Mouse (Mus musculus) lung, embryonic 16.5 days (tissue): ENCODE results near the gene Camk1g. TPM values are rescaled to one million over a fixed set of nuclear protein-coding genes. Genes with fewer than 3 reads are reported as not detected.

Experiments used
- ATAC-seq: fragments of 200-750 bp; cut with Nextera tagmentation; 2 replicates; pipeline ENCODE4 v1.8.0; 2017; ENCODE audit warnings: low read depth, mild to moderate bottlenecking, moderate library complexity
- H3K27ac ChIP-seq: fragments of 300-500 bp; sonication (generic); 2 replicates; pipeline ENCODE4 v1.5.1; 2014; ENCODE audit warnings: mild to moderate bottlenecking, control low read depth, low read length
- H3K27me3 ChIP-seq: fragments of 300-500 bp; sonication (generic); 2 replicates; pipeline ENCODE4 v1.6.1; 2014; ENCODE audit warnings: low read depth, low read length, mixed read lengths; ENCODE audit not compliant: control insufficient read depth, insufficient read depth
- H3K36me3 ChIP-seq: fragments of 300-500 bp; sonication (generic); 2 replicates; pipeline ENCODE4 v1.6.1; 2014; ENCODE audit warnings: low read length; ENCODE audit not compliant: control insufficient read depth, insufficient read depth
- H3K4me1 ChIP-seq: fragments of 300-500 bp; sonication (generic); replicated peaks from 2 replicates; pipeline ENCODE4 v1.6.1; 2014; ENCODE audit warnings: low read length, mixed read lengths; ENCODE audit not compliant: control insufficient read depth, insufficient read depth
- H3K4me2 ChIP-seq: fragments of 300-500 bp; sonication (generic); 2 replicates; pipeline ENCODE4 v1.6.1; 2014; ENCODE audit warnings: low read depth, low read length, control low read depth
- H3K4me3 ChIP-seq: fragments of 300-500 bp; sonication (generic); 2 replicates; pipeline ENCODE4 v1.5.1; 2014; ENCODE audit warnings: mild to moderate bottlenecking, low read length, control low read depth
- H3K9ac ChIP-seq: fragments of 300-500 bp; sonication (generic); 2 replicates; pipeline ENCODE4 v1.6.1; 2014; ENCODE audit warnings: low read length, control low read depth
- H3K9me3 ChIP-seq: fragments of 300-500 bp; sonication (generic); 2 replicates; pipeline ENCODE4 v1.6.1; 2016; ENCODE audit warnings: low read length; ENCODE audit not compliant: control insufficient read depth
- WGBS: fragments of 180-500 bp; shearing (Covaris S2); extraction: QIAGEN DNeasy Blood & Tissue Kit; methylation state at CpG from one replicate; pipeline ENCODE4 v1.1.7; 2014; 5-methylcytosine and 5-hydroxymethylcytosine counted together
- polyA plus RNA-seq: library from polyadenylated mRNA; unstranded; fragments of >200 nt; fragmentation: Nextera tagmentation; extraction: Ambion mirVana; gene quantifications from 2 replicates; pipeline ENCODE4 v1.2.1, GENCODE M21; 2015

The Camk1g gene
- polyA plus RNA-seq, 1 experiment from 2014 or later: 43.2 TPM

- Histone ChIP-seq H3K36me3 (no peaks in the 10 kb centered on the region), H3K27me3 (no peaks in the 10 kb centered on the region), H3K9me3 (no peaks in the 10 kb centered on the region), H3K9ac (no peak overlapping the region), H3K4me3 (no peak overlapping the region), H3K27ac (no peak overlapping the region), H3K4me1 (no peaks in the 10 kb centered on the region), H3K4me2 (no peak overlapping the region)
- peak; percentile 8; the same call in 1 of the 2 replicates for ATAC-seq
- WGBS: 74% methylated on average over 7 of the region's 7 CpGs
Observed at GRCm38 (mm10) chr1:193330626-193331025, 39.5 kb downstream of the Camk1g start.

GRCm38 (mm10) chr1:193330172-193330571, 39.9 kb downstream of the Camk1g start:
- no peak overlapping the region for H3K9ac ChIP-seq
- ATAC-seq: peak; percentile 63
- H3K9me3 ChIP-seq: no peaks in the 10 kb centered on the region
- no peaks in the 10 kb centered on the region for H3K4me1 ChIP-seq
- 45% methylated on average over 10 of the region's 10 CpGs for WGBS
- H3K4me3 ChIP-seq: no peak overlapping the region
- H3K27me3 ChIP-seq: no peaks in the 10 kb centered on the region
- H3K4me2 ChIP-seq: no peak overlapping the region
- H3K27ac ChIP-seq: no peak overlapping the region
- no peaks in the 10 kb centered on the region for H3K36me3 ChIP-seq

GRCm38 (mm10) chr1:193329557-193329956, 40.5 kb downstream of the Camk1g start:
- no peaks in the 10 kb centered on the region for H3K27me3 ChIP-seq
- 74% methylated on average over 9 of the region's 9 CpGs for WGBS
- no peak overlapping the region for H3K27ac ChIP-seq
- no peak for ATAC-seq
- H3K4me3 ChIP-seq: no peak overlapping the region
- H3K9ac ChIP-seq: no peak overlapping the region
- no peaks in the 10 kb centered on the region for H3K36me3 ChIP-seq
- H3K9me3 ChIP-seq: no peaks in the 10 kb centered on the region
- H3K4me2 ChIP-seq: no peak overlapping the region
- H3K4me1 ChIP-seq: no peaks in the 10 kb centered on the region

- Histone ChIP-seq H3K27ac (no peak overlapping the region), H3K27me3 (no peaks in the 10 kb centered on the region), H3K9me3 (no peaks in the 10 kb centered on the region), H3K9ac (no peak overlapping the region), H3K4me2 (no peak overlapping the region), H3K4me1 (no peaks in the 10 kb centered on the region), H3K36me3 (no peaks in the 10 kb centered on the region), H3K4me3 (no peak overlapping the region)
- ATAC-seq: no peak
- WGBS: 67% methylated on average over 5 of the region's 5 CpGs
Observed at GRCm38 (mm10) chr1:193327686-193328085, 42.4 kb downstream of the Camk1g start.

GRCm38 (mm10) chr1:193327216-193327615, 42.9 kb downstream of the Camk1g start:
- no peaks in the 10 kb centered on the region for H3K27me3 ChIP-seq
- no peak overlapping the region for H3K4me2 ChIP-seq
- H3K27ac ChIP-seq: no peak overlapping the region
- H3K36me3 ChIP-seq: no peaks in the 10 kb centered on the region
- H3K4me3 ChIP-seq: no peak overlapping the region
- H3K9me3 ChIP-seq: no peaks in the 10 kb centered on the region
- H3K4me1 ChIP-seq: no peaks in the 10 kb centered on the region; the same call in 1 of the 2 replicates
- H3K9ac ChIP-seq: no peak overlapping the region
- 79% methylated on average over 1 of the region's 1 CpGs for WGBS
- ATAC-seq: no peak

GRCm38 (mm10) chr1:193326456-193327145, 43.5 kb downstream of the Camk1g start:
- Histone ChIP-seq H3K4me1 (no peaks in the 10 kb centered on the region; the same call in 1 of the 2 replicates), H3K4me3 (no peak overlapping the region), H3K9ac (no peak overlapping the region), H3K27ac (no peak overlapping the region), H3K36me3 (no peaks in the 10 kb centered on the region), H3K27me3 (no peaks in the 10 kb centered on the region), H3K9me3 (no peaks in the 10 kb centered on the region), H3K4me2 (no peak overlapping the region)
- whole genome bisulfite sequencing: 57% methylated on average over 7 of the region's 7 CpGs
- ATAC-seq: peak; percentile 27; the same call in 1 of the 2 replicates

- Histone ChIP-seq H3K9ac (no peak overlapping the region), H3K36me3 (no peaks in the 10 kb centered on the region), H3K4me2 (no peak overlapping the region), H3K27me3 (no peaks in the 10 kb centered on the region), H3K9me3 (no peaks in the 10 kb centered on the region), H3K27ac (no peak overlapping the region), H3K4me1 (no peaks in the 10 kb centered on the region; the same call in 1 of the 2 replicates), H3K4me3 (no peak overlapping the region)
- WGBS: 91% methylated on average over 6 of the region's 6 CpGs
- ATAC-seq: no peak
Observed at GRCm38 (mm10) chr1:193325891-193326290, 44.2 kb downstream of the Camk1g start.

- H3K4me1 ChIP-seq: no peaks in the 10 kb centered on the region; the same call in 1 of the 2 replicates
- no peak for ATAC-seq
- H3K9me3 ChIP-seq: no peaks in the 10 kb centered on the region
- no peak overlapping the region for H3K27ac ChIP-seq
- H3K4me3 ChIP-seq: no peak overlapping the region
- 40% methylated on average over 2 of the region's 2 CpGs for WGBS
- no peak overlapping the region for H3K9ac ChIP-seq
- no peak overlapping the region for H3K4me2 ChIP-seq
- no peaks in the 10 kb centered on the region for H3K36me3 ChIP-seq
- H3K27me3 ChIP-seq: no peaks in the 10 kb centered on the region
Observed at GRCm38 (mm10) chr1:193324224-193324623, 45.9 kb downstream of the Camk1g start.

GRCm38 (mm10) chr1:193323686-193324085, 46.4 kb downstream of the Camk1g start:
- Histone ChIP-seq H3K27me3 (no peaks in the 10 kb centered on the region), H3K9ac (no peak overlapping the region), H3K4me1 (no peaks in the 10 kb centered on the region; the same call in 1 of the 2 replicates), H3K4me2 (no peak overlapping the region), H3K4me3 (no peak overlapping the region), H3K36me3 (no peaks in the 10 kb centered on the region), H3K9me3 (no peaks in the 10 kb centered on the region), H3K27ac (no peak overlapping the region)
- 89% methylated on average over 6 of the region's 6 CpGs for WGBS
- no peak for ATAC-seq
